Comparison of ENCODE assay signal across 15 mouse cellular contexts in genomic region chr12:35462667-35463066, GRCm38 (mm10).
DNase-seq lines count a peak whose midpoint lies in the region; ATAC-seq lines count a peak whose summit lies in the region.
"Had no signal": no experiment of that assay in that cellular context is flagged by ENCODE, and none has a peak within 500 bp of the region (broad histone marks: within the 10 kb centered on the region; RNA-seq: fewer than 3 reads in every experiment).

No protein-coding gene starts in this region.

- ATAC-seq in CD4-positive, CD25-positive, alpha-beta regulatory T cell, adult 4 months: no peak
- peak; percentile 72; the same call in 1 of the 2 replicates for ATAC-seq in common myeloid progenitor, adult 5-6 weeks (replicated peaks; ENCODE audit: low read depth, poor library complexity, severe bottlenecking)
- ATAC-seq in megakaryocyte progenitor cell, adult 5-6 weeks (replicated peaks; ENCODE audit: poor library complexity): peak; percentile 58
- ATAC-seq: intestine, postnatal 0 days; midbrain, embryonic 13.5 days had no signal

- peak; percentile 11 for DNase-seq in CD4-positive, CD25-positive, alpha-beta regulatory T cell, adult 2 months (ENCODE audit: low read depth, low spot score)
- peak; percentile 40 for DNase-seq in A20 (ENCODE audit: low read depth, low spot score)
- DNase-seq in kidney, postnatal 14 days: no peak
- no peak for DNase-seq in urinary bladder, postnatal 10 days (ENCODE audit: low spot score)
- DNase-seq: adrenal gland, adult 8-10 months; cerebellum, adult 11-12 months; cerebellum, adult 9-11 months; kidney, postnatal 10 days; layer of hippocampus, adult 9-11 months; lung, postnatal 36 days had no signal

Comparison
In these comparisons a context has a peak if more than half of its experiments do, and no peak if none do; other contexts are left out.
1. DNase-seq: peak in CD4-positive, CD25-positive, alpha-beta regulatory T cell, adult 2 months (single experiment) and A20 (single experiment); none in kidney, postnatal 14 days (single experiment) and urinary bladder, postnatal 10 days (single experiment).